Mouse (Mus musculus): ENCODE measurements around the gene Manbal. TPM values are rescaled to one million over a fixed set of nuclear protein-coding genes. Genes with fewer than 3 reads are reported as not detected.

The Manbal gene
- total and polyA plus RNA-seq, 3 experiments: 28.4 to 65.7 TPM; not detected in 1

DNA sequence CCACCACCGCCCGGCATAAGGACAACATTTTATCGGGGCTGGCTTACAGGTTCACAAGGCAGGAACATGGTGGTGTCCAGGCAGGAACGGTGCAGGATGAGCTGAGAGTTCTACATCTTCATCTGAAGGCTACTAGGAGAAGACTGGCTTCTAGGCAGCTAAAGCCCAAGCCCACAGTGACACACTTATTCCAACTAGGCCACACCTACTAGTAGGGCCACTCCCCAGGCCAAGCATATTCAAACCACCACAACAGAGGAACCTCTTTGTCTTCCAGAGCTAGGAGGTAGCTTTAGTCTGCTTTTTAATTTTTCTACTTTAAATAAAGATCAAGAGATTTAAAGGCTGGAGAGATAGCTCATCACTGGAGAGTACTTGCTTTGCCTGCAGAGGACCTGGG is 26.2 kb downstream of the Manbal start:
- DNase-seq (ENCODE audit: low read depth, low spot score): no peak
- H3K9ac ChIP-seq (ENCODE audit: control insufficient read depth, low read depth, low read length, poor library complexity, severe bottlenecking): no peak overlapping the region
- no peaks in the 10 kb centered on the region for H3K9me3 ChIP-seq (replicated peaks; ENCODE audit: insufficient read depth, low read length)
- no peaks in the 10 kb centered on the region for H3K79me2 ChIP-seq (ENCODE audit: control insufficient read depth, insufficient read depth, low read length, poor library complexity)
- TF ChIP-seq CHD1 (IDR thresholded peaks at IDR 0.05; ENCODE audit: low read depth, low read length) (no peak), NRF1 (IDR thresholded peaks at IDR 0.05; ENCODE audit: insufficient read depth, low read depth, low read length, poor library complexity, severe bottlenecking) (no peak), USF1 (IDR thresholded peaks at IDR 0.05; ENCODE audit: low read depth, low read length) (no peak), SIN3A (IDR thresholded peaks at IDR 0.05; ENCODE audit: low read length) (no peak), JUND (IDR thresholded peaks at IDR 0.05; ENCODE audit: low read depth, low read length) (no peak), CTCF (IDR thresholded peaks at IDR 0.05 in 2 of 3, conservative IDR thresholded peaks at IDR 0.05 in 1 of 3; ENCODE audit: control insufficient read depth in 1 of 3, insufficient read depth in 1 of 3, low read depth in 2 of 3, low read length in 3 of 3, poor library complexity in 1 of 3, severe bottlenecking in 1 of 3) (no peak), USF2 (IDR thresholded peaks at IDR 0.05; ENCODE audit: borderline replicate concordance in 1 of 2, insufficient read depth in 1 of 2, low read depth in 1 of 2, low read length in 2 of 2) (no peak), TCF12 (IDR thresholded peaks at IDR 0.05; ENCODE audit: low read depth, low read length) (no peak), EP300 (IDR thresholded peaks at IDR 0.05; ENCODE audit: low read depth in 1 of 2, low read length in 2 of 2) (no peak), ZC3H11A (IDR thresholded peaks at IDR 0.05; ENCODE audit: low read depth, low read length) (no peak), ZNF384 (IDR thresholded peaks at IDR 0.05; ENCODE audit: low read depth, low read length) (no peak), UBTF (IDR thresholded peaks at IDR 0.05; ENCODE audit: borderline replicate concordance, insufficient read depth, low read depth, low read length) (no peak), POLR2AphosphoS5 (IDR thresholded peaks at IDR 0.05; ENCODE audit: borderline replicate concordance, low read depth, low read length) (no peak)
- H3K36me3 ChIP-seq (ENCODE audit: control insufficient read depth in 1 of 2, insufficient read depth in 2 of 2, low read length in 2 of 2): peaks cover 0 to 2% of the 10 kb centered on the region in 2 experiments; a peak in 2 of 4 replicates
- no peaks in the 10 kb centered on the region; a peak in 1 of 4 replicates for H3K4me1 ChIP-seq (ENCODE audit: control insufficient read depth in 1 of 2, insufficient read depth in 2 of 2, low read length in 2 of 2)
- no peak overlapping the region for H3K27ac ChIP-seq (ENCODE audit: control insufficient read depth, low read depth, low read length)
- H3K4me3 ChIP-seq (ENCODE audit: control insufficient read depth in 1 of 2, insufficient read depth in 1 of 2, low read depth in 2 of 2, low read length in 2 of 2): no peak overlapping the region
- no peaks in the 10 kb centered on the region for H3K27me3 ChIP-seq (ENCODE audit: control insufficient read depth in 1 of 2, insufficient read depth in 2 of 2, low read length in 2 of 2)

DNA sequence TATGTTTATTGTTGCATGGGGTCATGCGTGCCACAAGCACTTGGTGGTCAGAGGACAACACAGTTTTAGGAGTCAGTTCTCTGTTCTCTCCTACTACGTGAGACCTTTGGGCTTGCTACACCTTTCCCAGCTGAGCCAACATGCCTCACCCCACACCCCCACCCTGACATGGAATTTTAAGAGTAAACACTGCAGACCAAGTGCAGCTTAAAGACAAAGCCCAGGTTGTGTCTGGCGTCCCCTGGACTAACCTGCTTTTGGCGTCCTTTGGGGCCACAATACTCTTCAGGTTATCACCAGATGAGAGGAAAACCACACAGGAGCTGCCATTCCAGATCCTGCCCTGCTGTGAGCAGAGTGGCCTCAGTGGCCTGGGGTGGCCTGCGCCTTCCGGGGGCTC is 27.5 kb downstream of the Manbal start:
- TF ChIP-seq USF2 (IDR thresholded peaks at IDR 0.05; ENCODE audit: borderline replicate concordance in 1 of 2, insufficient read depth in 1 of 2, low read depth in 1 of 2, low read length in 2 of 2) (no peak), E2F4 (IDR thresholded peaks at IDR 0.05; ENCODE audit: borderline replicate concordance, low read depth, low read length) (no peak), MAX (IDR thresholded peaks at IDR 0.05; ENCODE audit: low read length) (no peak), UBTF (IDR thresholded peaks at IDR 0.05; ENCODE audit: borderline replicate concordance, insufficient read depth, low read depth, low read length) (no peak), BHLHE40 (IDR thresholded peaks at IDR 0.05; ENCODE audit: borderline replicate concordance, low read depth, low read length) (no peak), HCFC1 (IDR thresholded peaks at IDR 0.05; ENCODE audit: low read depth, low read length) (no peak), EP300 (IDR thresholded peaks at IDR 0.05; ENCODE audit: low read depth in 1 of 2, low read length in 2 of 2) (no peak), MYC (IDR thresholded peaks at IDR 0.05; ENCODE audit: low read depth, low read length) (no peak), GABPA (IDR thresholded peaks at IDR 0.05; ENCODE audit: low read depth, low read length) (no peak), MAFK (IDR thresholded peaks at IDR 0.05; ENCODE audit: borderline replicate concordance, low read depth, low read length) (no peak), CTCF (IDR thresholded peaks at IDR 0.05 in 2 of 3, conservative IDR thresholded peaks at IDR 0.05 in 1 of 3; ENCODE audit: control insufficient read depth in 1 of 3, insufficient read depth in 1 of 3, low read depth in 2 of 3, low read length in 3 of 3, poor library complexity in 1 of 3, severe bottlenecking in 1 of 3) (no peak)
- no peaks in the 10 kb centered on the region for H3K27me3 ChIP-seq (ENCODE audit: control insufficient read depth in 1 of 2, insufficient read depth in 2 of 2, low read length in 2 of 2)
- no peak for DNase-seq (ENCODE audit: low read depth, low spot score)
- H3K79me2 ChIP-seq (ENCODE audit: control insufficient read depth, insufficient read depth, low read length, poor library complexity): no peaks in the 10 kb centered on the region
- no peak overlapping the region for H3K9ac ChIP-seq (ENCODE audit: control insufficient read depth, low read depth, low read length, poor library complexity, severe bottlenecking)
- no peak overlapping the region for H3K4me3 ChIP-seq (ENCODE audit: control insufficient read depth in 1 of 2, insufficient read depth in 1 of 2, low read depth in 2 of 2, low read length in 2 of 2)
- H3K9me3 ChIP-seq (replicated peaks; ENCODE audit: insufficient read depth, low read length): no peaks in the 10 kb centered on the region
- H3K4me1 ChIP-seq (ENCODE audit: control insufficient read depth in 1 of 2, insufficient read depth in 2 of 2, low read length in 2 of 2): no peaks in the 10 kb centered on the region
- H3K27ac ChIP-seq (ENCODE audit: control insufficient read depth, low read depth, low read length): no peak overlapping the region
- H3K36me3 ChIP-seq (ENCODE audit: control insufficient read depth in 1 of 2, insufficient read depth in 2 of 2, low read length in 2 of 2): peaks cover 0 to 2% of the 10 kb centered on the region in 2 experiments; a peak in 2 of 4 replicates

Data from MEL (cell line).